Mouse (Mus musculus) liver, embryonic 16.5 days (tissue): ENCODE measurements around the gene Mtnr1b. TPM values are rescaled to one million over a fixed set of nuclear protein-coding genes. Genes with fewer than 3 reads are reported as not detected.
"Not testable (repeated sequence)": the region's sequence is repeated elsewhere in the genome, so short reads cannot be mapped to it uniquely, and the experiment has no call there.

ENCODE experiments used
- ATAC-seq: fragments of 200-750 bp; cut with Nextera tagmentation; 2 replicates; pipeline ENCODE4 v1.8.0; 2017; ENCODE audit warnings: low read depth, mild to moderate bottlenecking, moderate number of reproducible peaks, moderate library complexity
- H3K27ac ChIP-seq: fragments of 300-500 bp; sonication (generic); 2 replicates; pipeline ENCODE4 v1.5.1; 2014; ENCODE audit warnings: mild to moderate bottlenecking, low read length
- H3K27me3 ChIP-seq: fragments of 300-500 bp; sonication (generic); 2 replicates; pipeline ENCODE4 v1.6.1; 2014; ENCODE audit warnings: low read depth, low read length, mixed read lengths; ENCODE audit not compliant: control insufficient read depth, insufficient read depth
- H3K36me3 ChIP-seq: fragments of 300-500 bp; sonication (generic); 2 replicates; pipeline ENCODE4 v1.6.1; 2014; ENCODE audit warnings: mild to moderate bottlenecking; ENCODE audit not compliant: control insufficient read depth, insufficient read depth
- H3K4me1 ChIP-seq: fragments of 300-500 bp; sonication (generic); 2 replicates; pipeline ENCODE4 v1.6.1; 2014; ENCODE audit warnings: low read depth, low read length, mixed read lengths; ENCODE audit not compliant: control insufficient read depth
- H3K4me2 ChIP-seq: fragments of 300-500 bp; sonication (generic); 2 replicates; pipeline ENCODE4 v1.6.1; 2014; ENCODE audit warnings: low read depth, low read length, mixed read lengths
- H3K4me3 ChIP-seq: fragments of 300-500 bp; sonication (generic); 2 replicates; pipeline ENCODE4 v1.5.1; 2014; ENCODE audit warnings: low read depth, mild to moderate bottlenecking, low read length
- H3K9ac ChIP-seq: fragments of 300-500 bp; sonication (generic); 2 replicates; pipeline ENCODE4 v1.6.1; 2014; ENCODE audit warnings: low read depth, low read length
- H3K9me3 ChIP-seq: fragments of 300-500 bp; sonication (generic); replicated peaks from 2 replicates; pipeline ENCODE4 v1.6.1; 2016; ENCODE audit warnings: low read length; ENCODE audit not compliant: control insufficient read depth
- WGBS: fragments of 180-500 bp; shearing (Covaris S2); extraction: QIAGEN DNeasy Blood & Tissue Kit; methylation state at CpG from one replicate; pipeline ENCODE4 v1.1.7; 2014; ENCODE audit not compliant: insufficient replicate concordance; 5-methylcytosine and 5-hydroxymethylcytosine counted together
- polyA plus RNA-seq: library from polyadenylated mRNA; unstranded; fragments of >200 nt; fragmentation: Nextera tagmentation; extraction: Ambion mirVana; gene quantifications from 2 replicates; pipeline ENCODE4 v1.2.1, GENCODE M21; 2015

The Mtnr1b gene
- polyA plus RNA-seq, 1 experiment from 2014 or later: not detected

DNA sequence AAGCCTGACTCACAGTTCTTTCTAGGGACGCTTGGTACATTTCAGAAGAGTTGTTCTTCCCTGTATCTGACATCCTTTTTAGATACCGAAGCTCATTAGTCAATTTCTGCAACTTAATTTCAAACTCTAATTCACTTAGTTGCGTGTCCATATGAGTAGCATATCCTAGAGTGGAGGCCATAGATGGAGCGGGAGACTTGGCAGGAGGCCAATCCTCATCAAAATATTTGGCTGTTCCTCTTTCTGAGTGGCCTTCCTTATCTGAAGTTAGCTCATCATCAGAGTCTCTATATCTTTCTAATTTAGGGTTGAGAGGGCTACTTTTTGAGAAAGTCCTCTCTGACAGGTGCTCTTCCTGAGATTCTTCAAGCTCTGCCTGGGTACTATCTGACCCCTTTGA lies 29.4 kb downstream of the Mtnr1b start:
- H3K27me3 ChIP-seq, H3K4me3 ChIP-seq, H3K36me3 ChIP-seq, H3K4me2 ChIP-seq, ATAC-seq, H3K27ac ChIP-seq, H3K9me3 ChIP-seq, H3K9ac ChIP-seq, H3K4me1 ChIP-seq: not testable (repeated sequence)
- WGBS: 58% methylated on average over 4 of the region's 4 CpGs

DNA sequence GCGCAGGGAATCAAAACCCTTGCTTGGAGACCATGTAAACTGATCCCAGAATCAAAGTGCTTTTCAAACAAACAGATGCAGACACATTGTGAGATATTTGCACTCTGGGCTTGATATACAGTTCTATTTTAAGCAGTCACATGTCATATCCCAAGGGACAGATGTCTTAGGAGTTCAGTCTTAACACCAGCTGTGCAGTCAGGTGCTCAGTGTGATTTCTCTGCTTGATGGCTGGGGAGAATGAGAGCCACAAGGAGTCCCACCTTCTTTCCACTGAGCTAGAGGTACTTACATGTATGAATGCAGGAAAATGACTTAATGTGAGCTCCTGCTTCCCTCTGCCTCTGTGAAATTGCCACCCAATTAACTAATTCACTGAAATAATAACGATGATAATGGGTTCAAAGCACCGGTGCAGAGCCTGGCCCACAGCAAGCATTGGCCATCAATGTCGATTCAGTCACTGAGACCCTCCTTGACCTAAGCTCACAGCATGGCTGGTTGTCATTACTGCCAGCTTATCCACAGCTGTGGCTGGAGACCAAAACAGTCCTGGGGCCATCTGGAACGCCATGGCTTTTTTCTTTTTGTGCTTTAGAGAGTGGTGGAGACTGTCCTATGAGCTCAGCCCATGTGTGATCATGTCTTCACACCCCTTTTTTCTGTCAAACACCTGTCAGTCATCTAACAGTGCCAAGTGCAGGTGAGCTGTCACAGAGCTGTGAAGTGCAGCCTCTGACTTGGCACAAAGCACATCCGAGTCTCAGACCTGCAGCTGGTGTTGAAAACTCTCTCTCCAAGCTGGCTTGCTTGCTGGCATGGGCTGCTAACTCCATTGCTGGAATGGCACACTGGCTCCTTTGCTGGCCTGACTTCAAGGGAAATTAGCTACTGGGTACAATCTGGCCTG lies 61.1 kb downstream of the Mtnr1b start:
- Histone ChIP-seq H3K4me1 (no peaks in the 10 kb centered on the region), H3K4me2 (no peak overlapping the region), H3K9me3 (no peaks in the 10 kb centered on the region), H3K27me3 (no peaks in the 10 kb centered on the region), H3K27ac (no peak overlapping the region), H3K4me3 (no peak overlapping the region), H3K36me3 (no peaks in the 10 kb centered on the region), H3K9ac (no peak overlapping the region)
- 62% methylated on average over 6 of the region's 6 CpGs for WGBS
- ATAC-seq: no peak

- no peak overlapping the region for H3K27ac ChIP-seq
- 52% methylated on average over 2 of the region's 2 CpGs for WGBS
- no peak overlapping the region for H3K4me2 ChIP-seq
- H3K4me1 ChIP-seq: no peaks in the 10 kb centered on the region
- ATAC-seq: no peak
- H3K9me3 ChIP-seq: no peaks in the 10 kb centered on the region
- no peaks in the 10 kb centered on the region for H3K36me3 ChIP-seq
- H3K27me3 ChIP-seq: no peaks in the 10 kb centered on the region
- no peak overlapping the region for H3K9ac ChIP-seq
- H3K4me3 ChIP-seq: no peak overlapping the region
Measured at GRCm38 (mm10) chr9:15804296-15804695, 70.1 kb downstream of the Mtnr1b start.

GRCm38 (mm10) chr9:15802413-15803027 lies 71.8 kb downstream of the Mtnr1b start:
- Histone ChIP-seq H3K36me3 (no peaks in the 10 kb centered on the region), H3K9me3 (no peaks in the 10 kb centered on the region), H3K4me1 (no peaks in the 10 kb centered on the region), H3K9ac (no peak overlapping the region), H3K4me2 (no peak overlapping the region), H3K4me3 (no peak overlapping the region), H3K27ac (no peak overlapping the region), H3K27me3 (no peaks in the 10 kb centered on the region)
- ATAC-seq: no peak

- no peak for ATAC-seq
- WGBS: 60% methylated on average over 5 of the region's 5 CpGs
Measured at GRCm38 (mm10) chr9:15800402-15800801, 74.0 kb downstream of the Mtnr1b start.

DNA sequence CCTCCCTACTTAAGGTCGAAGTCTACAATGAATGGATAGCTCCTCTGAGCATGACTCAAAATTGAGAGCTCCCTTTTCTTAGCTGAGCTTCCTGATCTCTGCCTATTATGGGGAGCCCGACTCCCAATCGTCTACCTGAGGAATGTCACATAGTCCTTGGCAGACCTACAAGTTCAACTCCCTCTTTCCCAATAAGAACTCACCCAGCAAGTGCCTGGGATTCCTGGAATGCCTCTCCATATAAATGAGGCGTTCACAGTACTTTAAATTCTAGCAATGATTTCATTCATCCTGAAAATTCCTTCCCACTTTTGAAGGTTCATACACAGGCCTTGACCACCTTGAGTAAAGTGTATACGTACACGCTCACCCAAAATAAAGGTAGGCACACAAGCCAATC lies 79.9 kb downstream of the Mtnr1b start:
- Histone ChIP-seq H3K4me3 (no peak overlapping the region), H3K4me1 (no peaks in the 10 kb centered on the region), H3K9ac (no peak overlapping the region), H3K27ac (no peak overlapping the region), H3K36me3 (no peaks in the 10 kb centered on the region), H3K9me3 (no peaks in the 10 kb centered on the region), H3K27me3 (no peaks in the 10 kb centered on the region), H3K4me2 (no peak overlapping the region)
- WGBS: 60% methylated on average over 6 of the region's 6 CpGs
- ATAC-seq: no peak

More at GRCm38 (mm10) chr9:15800402-15800801, 74.0 kb downstream of the Mtnr1b start:
- no peak overlapping the region for H3K27ac ChIP-seq
- H3K4me2 ChIP-seq: no peak overlapping the region
- H3K9ac ChIP-seq: no peak overlapping the region
- H3K36me3 ChIP-seq: no peaks in the 10 kb centered on the region
- H3K4me1 ChIP-seq: no peaks in the 10 kb centered on the region
- no peaks in the 10 kb centered on the region for H3K27me3 ChIP-seq
- H3K4me3 ChIP-seq: no peak overlapping the region
- H3K9me3 ChIP-seq: no peaks in the 10 kb centered on the region

- no peaks in the 10 kb centered on the region for H3K4me1 ChIP-seq
- H3K27me3 ChIP-seq: no peaks in the 10 kb centered on the region
- no peak overlapping the region for H3K4me2 ChIP-seq
- H3K4me3 ChIP-seq: no peak overlapping the region
- 64% methylated on average over 9 of the region's 9 CpGs for WGBS
- no peaks in the 10 kb centered on the region for H3K9me3 ChIP-seq
- H3K27ac ChIP-seq: no peak overlapping the region
- ATAC-seq: no peak
- no peak overlapping the region for H3K9ac ChIP-seq
- no peaks in the 10 kb centered on the region for H3K36me3 ChIP-seq
Measured at GRCm38 (mm10) chr9:15792076-15792475, 82.3 kb downstream of the Mtnr1b start.

DNA sequence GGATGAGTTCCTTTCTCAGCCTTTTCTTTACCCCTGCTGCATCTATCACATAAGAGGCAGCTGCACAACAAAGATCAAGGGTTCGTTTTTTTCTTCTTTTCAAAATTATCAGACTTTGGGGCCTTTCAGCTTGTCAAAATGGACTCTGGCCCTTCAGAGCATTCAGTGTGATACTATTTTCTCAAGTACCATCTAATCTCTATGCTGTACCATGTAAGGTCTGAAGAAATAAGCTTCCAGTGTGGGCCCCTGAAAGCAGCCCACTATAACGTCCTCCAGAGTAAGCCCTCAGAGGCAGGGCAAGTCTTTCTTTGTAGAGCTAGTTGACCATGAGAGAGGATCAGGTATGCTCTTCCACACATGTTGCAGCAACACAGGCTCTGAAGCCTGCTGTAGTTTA lies 87.7 kb downstream of the Mtnr1b start:
- WGBS: 59% methylated on average over 2 of the region's 2 CpGs
- Histone ChIP-seq H3K27me3 (no peaks in the 10 kb centered on the region), H3K9ac (no peak overlapping the region), H3K4me3 (no peak overlapping the region), H3K27ac (no peak overlapping the region), H3K4me1 (no peaks in the 10 kb centered on the region), H3K4me2 (no peak overlapping the region), H3K9me3 (no peaks in the 10 kb centered on the region), H3K36me3 (no peaks in the 10 kb centered on the region)
- no peak for ATAC-seq

GRCm38 (mm10) chr9:15786192-15786591 lies 88.2 kb downstream of the Mtnr1b start:
- no peaks in the 10 kb centered on the region for H3K9me3 ChIP-seq
- no peak for ATAC-seq
- no peak overlapping the region for H3K4me3 ChIP-seq
- WGBS: 42% methylated on average over 3 of the region's 3 CpGs
- no peak overlapping the region for H3K4me2 ChIP-seq
- H3K9ac ChIP-seq: no peak overlapping the region
- no peaks in the 10 kb centered on the region for H3K27me3 ChIP-seq
- no peak overlapping the region for H3K27ac ChIP-seq
- H3K4me1 ChIP-seq: no peaks in the 10 kb centered on the region
- H3K36me3 ChIP-seq: no peaks in the 10 kb centered on the region
